Mouse (Mus musculus) hindbrain, embryonic 11.5 days (tissue): ENCODE data around the gene Fam3c. TPM values are rescaled to one million over a fixed set of nuclear protein-coding genes. Genes with fewer than 3 reads are reported as not detected.

ENCODE experiments used
- ATAC-seq: fragments of 200-750 bp; cut with Nextera tagmentation; 2 replicates; pipeline ENCODE4 v1.8.0; 2017; ENCODE audit warnings: mild to moderate bottlenecking, moderate TSS enrichment, moderate library complexity; ENCODE audit not compliant: low FRiP score
- DNase-seq: peaks from one replicate; pipeline ENCODE4 v3.0.0-alpha.2; 2015; ENCODE audit warnings: low spot score
- H3K27ac ChIP-seq: fragments of 300-500 bp; sonication (generic); 2 replicates; pipeline ENCODE4 v1.5.1; 2014; ENCODE audit warnings: mild to moderate bottlenecking, low read depth, low read length
- H3K27me3 ChIP-seq: fragments of 300-500 bp; sonication (generic); 2 replicates; pipeline ENCODE4 v1.6.1; 2014; ENCODE audit warnings: mild to moderate bottlenecking, low read length, moderate library complexity, mixed read lengths; ENCODE audit not compliant: control insufficient read depth, insufficient read depth
- H3K36me3 ChIP-seq: fragments of 300-500 bp; sonication (generic); 2 replicates; pipeline ENCODE4 v1.6.1; 2014; ENCODE audit warnings: mild to moderate bottlenecking, low read length, moderate library complexity, mixed read lengths; ENCODE audit not compliant: control insufficient read depth, insufficient read depth
- H3K4me1 ChIP-seq: fragments of 300-500 bp; sonication (generic); replicated peaks from 2 replicates; pipeline ENCODE4 v1.6.1; 2014; ENCODE audit warnings: low read length, mixed read lengths; ENCODE audit not compliant: control insufficient read depth, insufficient read depth
- H3K4me2 ChIP-seq: fragments of 300-500 bp; sonication (generic); replicated peaks from 2 replicates; pipeline ENCODE4 v1.6.1; 2014; ENCODE audit warnings: mild to moderate bottlenecking, low read depth, low read length
- H3K4me3 ChIP-seq: fragments of 300-500 bp; sonication (generic); 2 replicates; pipeline ENCODE4 v1.5.1; 2014; ENCODE audit warnings: low read depth, low read length
- H3K9ac ChIP-seq: fragments of 300-500 bp; sonication (generic); 2 replicates; pipeline ENCODE4 v1.6.1; 2014; ENCODE audit warnings: low read depth, low read length
- H3K9me3 ChIP-seq: fragments of 300-500 bp; sonication (generic); 2 replicates; pipeline ENCODE4 v1.6.1; 2016; ENCODE audit warnings: low read length; ENCODE audit not compliant: control insufficient read depth
- WGBS: fragments of 180-500 bp; shearing (Covaris S2); extraction: QIAGEN DNeasy Blood & Tissue Kit; methylation state at CpG from one replicate; pipeline ENCODE4 v1.1.7; 2014; 5-methylcytosine and 5-hydroxymethylcytosine counted together
- polyA plus RNA-seq: library from polyadenylated mRNA; unstranded; fragments of >200 nt; fragmentation: Nextera tagmentation; extraction: Ambion mirVana; gene quantifications from 2 replicates; pipeline ENCODE4 v1.2.1, GENCODE M21; 2014

Gene Fam3c
- polyA plus RNA-seq, 1 experiment from 2014 or later = 35.5 TPM

- Histone ChIP-seq H3K36me3 (no peaks in the 10 kb centered on the region), H3K27ac (no peak overlapping the region), H3K4me3 (no peak overlapping the region), H3K9ac (no peak overlapping the region), H3K4me1 (no peaks in the 10 kb centered on the region), H3K4me2 (no peak overlapping the region), H3K27me3 (no peaks in the 10 kb centered on the region), H3K9me3 (no peaks in the 10 kb centered on the region)
- ATAC-seq = no peak
- WGBS = 90% methylated on average over 13 of the region's 13 CpGs
- no peak for DNase-seq
These were observed 25.7 kb downstream of the Fam3c start for GRCm38 (mm10) chr6:22330169-22330960.

GRCm38 (mm10) chr6:22327931-22328330 lies 28.1 kb downstream of the Fam3c start:
- Histone ChIP-seq H3K9ac (no peak overlapping the region), H3K27ac (no peak overlapping the region), H3K4me2 (no peak overlapping the region), H3K36me3 (no peaks in the 10 kb centered on the region), H3K4me3 (no peak overlapping the region), H3K27me3 (no peaks in the 10 kb centered on the region), H3K4me1 (no peaks in the 10 kb centered on the region), H3K9me3 (no peaks in the 10 kb centered on the region)
- DNase-seq (no peak), ATAC-seq (peak; percentile 21; the same call in 1 of the 2 replicates)
- WGBS = 65% methylated on average over 8 of the region's 8 CpGs

- WGBS = 84% methylated on average over 4 of the region's 4 CpGs
- Histone ChIP-seq H3K27me3 (no peaks in the 10 kb centered on the region), H3K27ac (no peak overlapping the region), H3K4me2 (no peak overlapping the region), H3K36me3 (no peaks in the 10 kb centered on the region), H3K4me1 (no peaks in the 10 kb centered on the region), H3K4me3 (no peak overlapping the region), H3K9me3 (no peaks in the 10 kb centered on the region), H3K9ac (no peak overlapping the region)
- ATAC-seq (no peak), DNase-seq (no peak)
These were observed 29.0 kb downstream of the Fam3c start for GRCm38 (mm10) chr6:22327091-22327490.

GRCm38 (mm10) chr6:22326289-22326688 lies 29.8 kb downstream of the Fam3c start:
- no peaks in the 10 kb centered on the region for H3K36me3 ChIP-seq
- WGBS = 89% methylated on average over 4 of the region's 4 CpGs
- no peak overlapping the region for H3K9ac ChIP-seq
- no peak overlapping the region for H3K4me2 ChIP-seq
- H3K4me3 ChIP-seq = no peak overlapping the region
- no peak overlapping the region for H3K27ac ChIP-seq
- H3K9me3 ChIP-seq = no peaks in the 10 kb centered on the region
- DNase-seq = no peak
- ATAC-seq = no peak
- H3K4me1 ChIP-seq = no peaks in the 10 kb centered on the region
- no peaks in the 10 kb centered on the region for H3K27me3 ChIP-seq

GRCm38 (mm10) chr6:22325364-22326072 lies 30.5 kb downstream of the Fam3c start:
- Histone ChIP-seq H3K4me2 (no peak overlapping the region), H3K36me3 (no peaks in the 10 kb centered on the region), H3K4me3 (no peak overlapping the region), H3K27ac (no peak overlapping the region), H3K9me3 (no peaks in the 10 kb centered on the region), H3K4me1 (no peaks in the 10 kb centered on the region), H3K27me3 (no peaks in the 10 kb centered on the region), H3K9ac (no peak overlapping the region)
- ATAC-seq (0 out of 2 replicates have a peak, but pooled peaks have one; percentile 25), DNase-seq (peak; percentile 79)
- WGBS = 64% methylated on average over 13 of the region's 13 CpGs

GRCm38 (mm10) chr6:22298059-22298458 lies 58.0 kb downstream of the Fam3c start:
- Histone ChIP-seq H3K4me1 (no peaks in the 10 kb centered on the region), H3K27ac (no peak overlapping the region), H3K9ac (no peak overlapping the region), H3K36me3 (no peaks in the 10 kb centered on the region), H3K9me3 (no peaks in the 10 kb centered on the region), H3K4me3 (no peak overlapping the region), H3K27me3 (peaks cover 3% of the 10 kb centered on the region; the same call in 1 of the 2 replicates), H3K4me2 (no peak overlapping the region)
- no peak for ATAC-seq
- no peak for DNase-seq
- 54% methylated on average over 14 of the region's 14 CpGs for WGBS

- Histone ChIP-seq H3K4me2 (no peak overlapping the region), H3K9ac (no peak overlapping the region), H3K4me3 (no peak overlapping the region), H3K4me1 (no peaks in the 10 kb centered on the region), H3K27me3 (peaks cover 4% of the 10 kb centered on the region; the same call in 1 of the 2 replicates), H3K9me3 (no peaks in the 10 kb centered on the region), H3K36me3 (no peaks in the 10 kb centered on the region), H3K27ac (no peak overlapping the region)
- 85% methylated on average over 6 of the region's 6 CpGs for WGBS
- no peak for ATAC-seq
- no peak for DNase-seq
These were observed 59.0 kb downstream of the Fam3c start for GRCm38 (mm10) chr6:22297028-22297427.

GRCm38 (mm10) chr6:22293922-22294321 lies 62.1 kb downstream of the Fam3c start:
- H3K27ac ChIP-seq = no peak overlapping the region
- peaks cover 20% of the 10 kb centered on the region for H3K27me3 ChIP-seq
- H3K36me3 ChIP-seq = no peaks in the 10 kb centered on the region
- peaks cover 6% of the 10 kb centered on the region; the same call in 1 of the 2 replicates for H3K4me1 ChIP-seq
- ATAC-seq = no peak
- no peak for DNase-seq
- 51% methylated on average over 3 of the region's 3 CpGs for WGBS
- H3K9ac ChIP-seq = no peak overlapping the region
- H3K9me3 ChIP-seq = no peaks in the 10 kb centered on the region
- no peak overlapping the region for H3K4me3 ChIP-seq
- no peak overlapping the region for H3K4me2 ChIP-seq
